Mouse (Mus musculus): ENCODE data around the gene Usp4.

Usp4 gene

DNA sequence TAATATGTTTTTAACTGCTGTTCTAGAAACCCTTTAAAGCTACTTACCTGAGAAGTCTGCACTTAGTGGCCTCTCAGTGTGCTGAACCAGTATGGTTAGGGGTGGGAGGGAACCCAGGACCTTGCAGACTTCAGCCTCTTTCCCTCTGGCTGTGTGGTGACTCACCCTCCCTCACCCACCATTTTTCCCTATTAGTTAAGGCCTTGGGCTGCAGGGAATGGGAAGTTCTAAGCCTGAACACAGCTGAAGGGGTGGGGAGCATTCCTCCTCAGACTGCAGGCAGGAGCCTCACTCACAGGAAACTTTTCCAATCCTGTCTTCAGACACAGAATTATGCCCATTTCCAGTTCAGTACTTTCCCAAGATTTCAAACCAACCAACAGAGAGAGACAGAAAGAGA is 5.9 kb upstream of the Usp4 start:
- CTCF ChIA-PET: interaction anchor here (0.7 kb wide), 1 partner anchor 20 kb away, joined by 3 read pairs; no protein-coding TSS in a partner anchor

DNA sequence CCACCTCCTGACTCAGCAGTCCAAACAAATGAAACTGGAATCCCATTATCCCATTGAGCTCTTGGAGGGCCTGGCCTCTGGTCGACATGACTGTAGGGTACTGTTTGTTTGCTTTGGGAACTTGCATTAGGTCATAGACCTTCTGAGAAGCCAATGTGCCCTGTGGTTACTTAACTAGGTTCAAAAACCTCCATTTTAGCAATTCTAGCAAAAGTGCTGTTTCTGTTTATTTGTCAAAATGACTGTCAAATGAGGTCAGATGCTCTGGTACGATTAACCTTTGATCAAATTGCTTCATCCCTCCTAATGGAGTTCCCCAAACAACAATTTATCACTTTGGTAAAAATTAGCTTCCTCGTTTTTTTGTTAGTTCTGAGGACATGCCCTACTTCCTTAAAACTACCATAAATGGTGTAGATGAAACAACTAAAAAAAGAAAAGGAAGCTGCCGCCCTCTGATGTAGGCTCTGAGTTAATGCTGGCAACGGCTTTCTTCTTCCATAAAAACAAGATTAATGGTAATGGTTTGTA is 5.3 kb upstream of the Usp4 start:
- CTCF ChIA-PET: interaction anchor here (0.6 to 0.8 kb wide), 3 partner anchors 21 to 127 kb away, joined by 3 to 13 read pairs (median 3); no protein-coding TSS in a partner anchor

DNA sequence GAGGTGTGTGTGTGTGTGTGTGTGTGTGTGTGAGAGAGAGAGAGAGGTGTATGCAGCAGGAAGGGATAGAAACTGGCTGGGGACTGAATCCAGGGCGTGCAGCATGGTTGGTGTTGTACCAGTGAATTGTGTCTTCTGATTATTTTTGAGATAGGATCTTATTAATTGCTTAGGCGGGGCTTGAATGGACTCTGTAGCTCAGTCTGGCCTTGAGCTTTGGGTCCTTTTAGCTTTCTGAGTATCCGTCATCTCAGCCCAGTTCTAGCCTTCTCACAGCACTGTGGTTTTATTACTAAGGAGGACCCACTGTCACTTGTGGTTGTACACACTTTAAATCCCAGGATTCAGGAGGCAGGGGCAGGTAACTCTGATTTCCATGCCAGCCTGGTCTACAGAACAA is 4.3 kb upstream of the Usp4 start:
- CTCF ChIA-PET: interaction anchor here (0.8 kb wide), 1 partner anchor 128 kb away, joined by 13 read pairs; no protein-coding TSS in a partner anchor

DNA sequence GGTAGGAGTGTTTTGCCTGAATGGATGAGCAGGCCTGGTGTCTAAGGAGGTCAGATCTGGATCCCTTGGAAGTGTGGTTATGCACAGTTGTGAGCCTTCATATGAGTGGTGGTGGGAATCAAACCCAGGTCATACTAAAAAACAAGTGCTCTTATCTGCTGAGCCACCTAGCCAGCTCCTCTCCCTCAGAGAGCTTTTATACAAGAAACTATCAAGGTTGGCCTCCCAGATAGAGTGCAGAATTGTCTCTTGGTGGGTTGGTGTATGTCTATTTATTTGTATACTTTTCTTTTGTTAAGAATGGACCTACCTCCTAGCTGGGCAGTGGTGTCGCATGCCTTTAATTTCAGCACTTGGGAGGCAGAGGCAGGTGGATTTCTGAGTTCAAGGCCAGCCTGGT is 3.8 kb upstream of the Usp4 start:
- CTCF ChIA-PET: no interaction called here

DNA sequence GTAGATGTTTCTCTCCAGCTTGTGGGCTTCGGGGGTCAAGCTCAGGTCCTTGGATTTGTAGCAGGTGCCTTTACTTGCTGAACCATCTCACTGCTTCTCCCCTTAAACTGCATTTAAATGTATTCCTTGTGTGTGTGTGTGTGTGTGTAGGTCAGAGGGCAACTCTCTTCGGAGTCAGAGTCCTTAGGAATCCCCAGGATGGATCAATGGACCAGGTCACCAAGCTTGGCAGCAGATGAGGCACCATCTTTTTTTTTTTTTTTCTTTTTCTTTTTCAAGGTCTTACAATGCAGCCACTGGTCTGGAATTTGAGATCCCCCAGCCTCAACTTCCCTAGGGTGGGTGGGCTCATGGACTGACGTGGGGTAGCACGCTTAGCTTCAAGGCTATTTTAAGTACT is 3.2 kb upstream of the Usp4 start:
- CTCF ChIA-PET: no interaction called here

DNA sequence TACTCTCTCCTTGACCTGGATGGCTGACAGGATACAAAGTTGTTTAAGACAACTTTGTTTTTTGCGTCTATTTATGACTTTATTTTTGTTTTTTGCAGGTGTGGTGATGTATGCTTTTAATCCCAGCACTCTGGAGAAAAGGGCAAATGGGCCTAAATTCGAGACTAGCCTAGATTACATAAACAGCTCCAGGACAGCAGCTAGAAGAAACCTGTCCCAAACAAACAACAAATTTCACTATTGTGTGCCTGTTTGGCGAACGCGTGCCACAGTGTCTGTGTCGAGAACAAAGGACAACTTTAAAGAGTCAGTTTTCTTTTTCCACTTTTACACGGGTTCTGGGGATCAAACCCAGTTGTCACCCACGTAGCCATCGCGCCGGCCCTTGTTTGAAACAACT is 629 bp upstream of the Usp4 start:
- CTCF ChIA-PET: no interaction called here

DNA sequence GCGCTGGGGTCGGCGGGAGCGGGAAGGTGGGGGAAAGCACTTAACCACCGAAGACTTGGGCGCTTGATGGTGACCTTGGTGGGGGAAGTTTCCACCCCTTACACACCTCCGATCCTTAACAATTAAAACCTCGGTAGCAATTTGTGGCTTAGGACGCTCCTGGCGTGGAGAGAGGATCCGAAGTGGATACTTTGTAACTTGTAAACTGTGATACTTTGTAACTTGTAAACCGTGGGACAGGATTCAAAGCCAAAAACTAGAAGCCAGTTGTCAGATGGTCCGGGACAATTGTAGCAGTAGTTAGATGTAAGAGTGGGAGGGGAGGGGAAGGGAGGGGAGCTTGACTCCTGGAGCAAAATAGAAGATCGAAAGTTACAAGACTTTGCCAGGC is 632 bp downstream of the Usp4 start:
- CTCF ChIA-PET: interaction anchor here (0.7 to 1.1 kb wide), 4 partner anchors 41 to 642 kb away, joined by 3 to 7 read pairs (median 4); no protein-coding TSS in a partner anchor

DNA sequence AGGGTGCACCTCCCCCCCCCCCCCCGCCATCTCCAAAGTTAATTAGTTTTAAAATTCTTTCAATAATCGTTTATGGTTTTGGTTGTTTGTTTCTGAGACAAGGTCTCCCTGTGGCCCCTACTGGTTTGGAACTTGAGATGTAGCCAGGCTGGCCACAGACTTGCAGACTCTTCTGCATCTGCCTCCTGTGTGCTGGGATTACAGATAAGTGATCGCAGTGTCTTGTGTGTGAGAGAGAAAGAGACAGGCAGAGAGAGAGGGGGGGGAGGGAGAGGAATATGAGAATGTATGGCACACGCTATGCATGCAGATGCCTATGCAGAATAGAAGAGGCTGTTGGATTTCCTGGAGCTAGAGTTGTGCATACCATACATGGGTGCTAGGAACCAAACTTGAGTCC is 2.1 kb downstream of the Usp4 start:
- CTCF ChIA-PET: interaction anchor here (0.9 kb wide), 2 partner anchors 12 to 48 kb away, joined by 3 to 14 read pairs; no protein-coding TSS in a partner anchor

DNA sequence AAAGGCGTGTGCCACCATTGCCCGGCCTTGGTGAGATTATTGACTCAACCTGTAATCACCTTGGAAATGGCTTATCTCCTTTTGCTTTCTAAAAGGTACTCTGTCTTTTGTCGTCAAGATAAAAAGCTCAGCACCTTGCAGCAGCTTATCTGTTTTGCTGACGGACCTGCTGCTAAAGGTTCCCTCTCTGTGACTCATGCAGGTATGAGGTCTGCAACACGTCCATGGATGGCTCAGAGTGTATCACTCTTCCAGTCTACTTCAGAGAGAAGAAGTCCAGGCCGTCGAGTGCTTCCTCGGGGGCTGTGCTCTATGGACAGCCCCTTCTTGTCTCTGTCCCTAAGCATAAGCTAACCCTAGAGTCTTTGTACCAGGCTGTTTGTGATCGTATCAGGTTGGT is 30.6 kb downstream of the Usp4 start:
- CTCF ChIA-PET: interaction anchor here (0.6 kb wide), 1 partner anchor 308 kb away, joined by 6 read pairs; no protein-coding TSS in a partner anchor

DNA sequence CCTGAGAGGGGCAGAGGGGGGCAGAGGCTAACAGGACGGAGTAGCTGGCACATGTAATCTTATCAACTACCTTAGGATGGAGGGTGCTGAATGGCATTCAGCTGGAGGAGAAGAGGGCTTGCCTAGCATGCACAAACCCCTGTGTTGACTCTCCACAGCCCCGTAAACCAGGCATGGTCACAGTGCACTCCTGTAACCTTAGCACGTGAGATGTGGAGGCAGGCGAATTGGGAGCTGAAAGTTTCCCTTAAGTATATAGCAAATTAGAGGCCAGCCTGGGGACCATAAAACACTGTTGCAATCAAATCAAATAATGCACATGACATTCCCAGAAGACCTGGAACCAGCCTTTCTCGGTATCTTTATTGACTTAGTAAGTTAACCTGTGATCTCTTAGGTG is 31.1 kb downstream of the Usp4 start:
- CTCF ChIA-PET: interaction anchor here (0.6 kb wide), 1 partner anchor 307 kb away, joined by 6 read pairs; no protein-coding TSS in a partner anchor

DNA sequence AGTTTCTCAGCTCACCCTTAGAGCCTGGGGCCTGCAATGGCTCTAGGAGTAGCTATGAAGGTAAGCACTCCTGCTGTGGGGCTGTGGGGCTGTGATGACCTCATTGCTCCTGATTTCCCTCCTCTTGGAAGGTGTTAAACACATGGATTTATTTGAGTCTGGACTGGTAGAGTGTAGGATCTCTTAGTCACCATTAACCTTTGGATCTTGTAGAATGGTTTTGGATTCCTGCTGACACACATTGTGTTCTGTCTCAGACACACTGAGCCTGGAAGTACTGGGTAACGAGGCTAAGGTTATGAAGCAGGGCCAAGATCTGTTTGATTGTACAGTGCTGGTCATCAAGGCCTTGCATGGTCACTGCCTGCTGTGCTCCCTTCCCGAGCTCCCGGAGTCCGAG is 31.6 kb downstream of the Usp4 start:
- CTCF ChIA-PET: no interaction called here

DNA sequence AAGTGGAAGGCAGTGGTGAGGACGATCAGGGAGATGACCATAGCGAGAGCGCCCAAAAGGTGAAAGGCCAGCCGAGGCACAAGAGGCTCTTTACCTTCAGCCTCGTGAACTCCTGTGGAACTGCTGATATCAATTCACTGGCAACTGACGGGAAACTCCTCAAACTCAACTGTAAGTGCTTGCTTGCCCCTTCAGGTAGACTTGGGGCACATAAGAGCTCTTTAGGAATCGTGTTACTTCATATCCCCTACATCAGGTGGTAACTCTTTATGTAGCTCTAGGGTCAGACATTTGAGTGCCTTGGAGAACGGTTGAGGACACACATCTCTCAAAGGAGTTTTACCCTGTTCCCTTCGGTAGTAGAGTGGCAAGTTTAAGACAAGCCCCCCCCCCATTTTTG is 33.7 kb downstream of the Usp4 start:
- CTCF ChIA-PET: no interaction called here

DNA sequence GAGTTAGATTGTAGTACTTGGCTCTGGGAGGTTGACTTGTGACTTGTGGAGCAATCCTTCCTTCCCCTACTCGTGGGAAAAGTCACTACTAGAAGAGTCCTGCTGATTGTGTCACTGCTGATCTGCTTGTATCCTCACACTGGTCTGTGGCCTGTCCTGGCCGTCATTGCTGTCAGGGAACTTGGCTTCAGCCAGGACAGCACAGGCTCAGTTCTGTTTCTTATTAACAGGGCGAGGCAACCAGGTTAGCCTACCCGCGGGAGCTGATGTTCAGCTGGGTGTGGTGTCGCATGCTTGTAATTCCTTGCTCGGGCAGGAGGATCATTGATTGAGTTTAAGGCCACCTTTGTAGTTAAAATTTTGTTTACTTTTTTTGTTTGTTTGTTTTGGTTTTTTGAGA is 37.4 kb downstream of the Usp4 start:
- CTCF ChIA-PET: no interaction called here

DNA sequence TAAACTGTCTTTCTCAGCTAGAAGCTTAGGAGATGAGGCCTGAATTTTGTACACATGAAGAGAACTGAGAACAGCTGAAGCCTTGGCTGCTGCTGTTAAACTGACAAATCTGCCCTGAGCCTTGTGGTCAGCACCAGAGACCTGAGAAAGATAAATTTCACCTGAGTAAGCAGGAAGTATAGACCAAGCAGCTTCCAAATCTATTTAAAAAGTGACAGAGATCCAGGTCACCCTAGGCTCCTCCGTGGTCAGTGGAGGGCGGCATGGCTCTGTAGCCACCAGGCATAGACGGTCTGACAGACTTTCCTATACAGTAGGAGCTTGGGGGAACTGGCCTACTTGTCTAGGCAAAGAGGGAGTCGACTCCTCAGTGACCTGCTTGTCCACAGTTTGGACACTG is 39.2 kb downstream of the Usp4 start:
- CTCF ChIA-PET: no interaction called here

DNA sequence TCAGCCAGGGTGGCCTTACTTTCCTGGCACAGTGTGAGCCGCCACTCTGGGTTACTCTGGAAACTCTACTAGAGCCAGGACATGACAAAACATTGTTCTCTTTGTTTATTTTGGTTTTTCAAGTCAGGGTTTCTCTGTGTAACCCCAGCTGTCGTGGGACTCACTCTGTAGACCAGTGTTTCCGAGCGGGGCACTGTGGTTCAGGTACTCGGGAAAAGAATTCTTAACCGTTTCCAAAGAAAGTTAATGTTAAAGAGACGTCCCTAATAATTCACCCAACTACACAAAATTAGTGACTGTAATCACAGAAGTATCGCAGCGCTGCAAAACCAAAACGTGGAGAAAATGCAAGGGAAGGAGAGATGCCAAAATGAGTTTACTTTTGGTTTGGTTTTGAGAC is 40.9 kb downstream of the Usp4 start:
- CTCF ChIA-PET: no interaction called here

DNA sequence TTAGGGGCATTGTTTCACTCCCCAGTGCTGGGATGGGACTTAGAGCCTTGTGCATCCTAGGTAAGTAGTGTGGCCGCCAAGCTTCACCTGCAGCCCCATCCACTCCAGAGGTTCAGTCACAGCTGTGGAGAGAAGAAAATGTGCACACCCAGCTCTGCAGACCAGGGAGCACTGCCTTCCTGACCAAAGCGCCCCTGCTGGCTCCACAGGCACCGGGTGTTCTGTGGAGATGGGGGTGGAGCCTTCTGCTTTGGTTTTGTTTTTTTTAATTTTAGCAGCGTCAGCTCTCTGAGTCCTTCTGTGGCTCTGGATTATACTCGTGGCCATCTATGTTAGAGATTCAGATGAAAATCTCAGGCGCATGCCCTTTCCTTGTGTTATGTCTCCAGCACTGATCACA is 41.6 kb downstream of the Usp4 start:
- CTCF ChIA-PET: no interaction called here

DNA sequence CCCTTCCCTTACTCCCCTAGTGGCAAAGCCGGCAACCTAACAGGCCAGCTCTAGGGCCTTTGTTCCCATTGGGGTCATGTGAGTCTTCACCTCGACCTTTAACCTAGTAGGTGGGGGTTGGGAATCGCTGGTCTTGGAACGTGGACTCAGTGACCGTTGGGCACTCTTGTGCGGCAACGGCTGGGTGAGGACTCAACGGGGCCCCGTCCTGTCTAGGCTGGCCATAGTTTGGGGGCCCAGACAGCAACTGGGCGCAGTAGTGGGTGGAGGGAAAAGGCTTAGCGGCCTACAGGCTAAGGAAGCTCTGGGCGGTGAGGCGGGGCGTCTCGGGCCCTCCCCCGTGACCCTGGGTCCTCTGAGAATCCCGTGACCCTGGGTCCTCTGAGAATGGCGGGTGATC is 45.0 kb downstream of the Usp4 start, which contains the start of gene 1700102P08Rik:
Gene 1700102P08Rik (plus strand): TSS at position 130 of the 400 bp plus-strand sequence.
- CTCF ChIA-PET: no interaction called here

DNA sequence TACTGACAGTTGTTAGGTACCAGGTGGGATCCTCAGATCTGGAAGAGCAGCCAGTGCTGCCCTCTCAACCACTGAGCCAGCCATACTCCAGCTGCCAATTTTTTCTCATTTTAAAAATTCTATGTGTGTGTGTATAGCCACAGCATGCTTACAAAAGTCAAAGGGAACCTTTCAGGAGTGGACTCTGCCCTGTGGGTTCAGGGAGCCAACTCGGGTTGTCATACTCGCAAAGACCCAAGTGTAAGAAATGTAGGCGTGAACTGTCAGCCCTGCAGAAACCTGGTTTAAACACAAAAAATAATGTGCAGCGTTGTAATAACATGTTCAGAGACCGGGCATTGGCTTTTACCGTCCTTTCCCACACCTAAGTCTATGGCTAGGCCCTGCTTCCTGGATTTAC is 46.5 kb downstream of the Usp4 start:
- CTCF ChIA-PET: no interaction called here

DNA sequence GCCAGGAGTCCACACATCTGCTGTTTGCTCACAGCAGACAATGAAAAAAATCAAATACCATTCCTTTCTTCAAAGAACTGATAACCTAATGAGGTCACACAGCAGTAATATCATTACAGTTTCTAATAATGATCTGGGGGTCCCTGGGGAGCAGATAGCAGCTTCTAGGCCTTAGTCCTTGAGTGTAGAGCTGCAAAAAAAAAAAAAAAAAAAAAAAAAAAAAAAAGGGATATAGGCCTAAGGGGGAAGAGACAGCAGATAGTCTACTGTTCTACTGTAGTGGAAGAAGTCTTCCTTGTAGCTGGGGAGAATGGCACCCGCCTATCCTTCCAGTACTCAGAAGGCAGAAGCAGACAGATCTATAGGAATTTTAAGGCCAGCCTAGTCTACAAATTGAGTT is 47.8 kb downstream of the Usp4 start:
- CTCF ChIA-PET: no interaction called here

DNA sequence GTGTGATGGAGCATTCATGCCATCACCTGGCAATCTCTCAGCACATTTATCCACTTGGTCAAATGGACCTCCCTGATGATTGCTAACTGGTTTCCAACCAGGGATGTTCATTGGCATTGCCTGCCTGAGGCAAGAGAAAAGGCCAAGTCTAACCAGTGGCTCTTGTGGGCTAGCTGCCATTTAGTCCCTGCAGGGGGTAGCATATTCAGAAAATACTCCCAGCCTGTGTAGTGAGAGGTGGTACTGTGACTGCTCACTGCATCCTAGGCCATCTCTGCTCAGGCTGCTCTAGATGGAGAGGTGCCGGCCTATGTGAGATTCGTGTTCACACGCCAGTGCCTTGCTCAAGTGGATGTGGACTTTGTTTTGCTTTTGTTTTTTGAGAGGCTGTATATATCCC is 50.7 kb downstream of the Usp4 start:
- CTCF ChIA-PET: no interaction called here

DNA sequence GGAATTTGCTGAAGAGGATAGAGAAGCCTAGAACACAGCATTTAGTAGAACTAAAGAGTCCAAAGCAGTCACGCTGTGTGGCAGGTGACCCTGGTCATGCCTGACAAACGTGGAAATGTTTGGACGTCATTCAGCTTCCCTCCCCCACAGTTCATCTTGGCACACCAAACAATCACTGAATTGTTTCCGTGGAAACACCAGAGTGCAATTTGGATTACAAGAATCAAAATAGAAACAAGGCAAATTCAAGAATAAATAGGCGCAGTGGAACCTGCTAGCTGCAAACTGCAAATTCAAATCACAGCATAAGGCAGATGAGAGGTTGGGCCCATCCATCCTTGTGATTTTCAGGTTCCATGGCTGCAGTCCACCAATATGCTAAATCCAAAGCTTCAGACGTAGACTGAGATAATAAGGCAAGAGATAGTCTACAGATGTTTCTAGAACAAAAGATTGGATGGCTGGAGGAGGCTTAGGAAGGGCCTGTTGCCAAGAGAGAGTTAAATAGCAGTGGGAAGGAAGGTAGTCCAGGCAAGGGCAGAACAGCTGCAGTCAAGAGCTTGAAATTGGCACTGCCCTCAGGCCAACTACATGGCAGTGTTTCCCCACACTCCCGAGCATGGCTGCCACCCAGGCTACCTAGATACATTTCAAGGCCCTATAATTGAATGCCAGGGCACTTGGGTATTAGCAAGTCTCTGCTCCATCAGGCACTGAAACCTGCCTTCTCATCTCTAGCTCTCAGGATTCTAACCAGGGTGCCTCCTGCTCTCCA is 53.7 kb downstream of the Usp4 start:
- CTCF ChIA-PET: no interaction called here

DNA sequence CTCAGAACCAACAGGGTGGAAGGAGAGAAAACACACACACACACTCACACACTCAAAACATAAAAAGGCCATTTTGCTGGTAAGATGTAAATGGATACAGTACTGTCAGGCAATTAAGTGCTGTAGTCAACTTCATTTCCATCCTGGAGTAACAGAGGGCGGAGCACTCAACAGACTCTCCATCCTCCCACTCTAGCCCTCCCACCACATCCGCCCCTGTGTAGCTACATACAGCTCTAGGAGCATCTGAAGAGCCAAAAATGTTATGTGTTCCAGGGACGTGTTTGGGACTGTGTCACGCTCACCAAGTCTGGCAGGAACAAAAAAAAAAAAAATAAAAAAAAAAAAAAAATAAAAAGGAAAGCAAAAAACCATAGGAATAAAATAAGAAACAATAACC is 55.4 kb downstream of the Usp4 start:
- CTCF ChIA-PET: interaction anchor here (1.0 kb wide), 1 partner anchor 49 kb away, joined by 6 read pairs; no protein-coding TSS in a partner anchor

DNA sequence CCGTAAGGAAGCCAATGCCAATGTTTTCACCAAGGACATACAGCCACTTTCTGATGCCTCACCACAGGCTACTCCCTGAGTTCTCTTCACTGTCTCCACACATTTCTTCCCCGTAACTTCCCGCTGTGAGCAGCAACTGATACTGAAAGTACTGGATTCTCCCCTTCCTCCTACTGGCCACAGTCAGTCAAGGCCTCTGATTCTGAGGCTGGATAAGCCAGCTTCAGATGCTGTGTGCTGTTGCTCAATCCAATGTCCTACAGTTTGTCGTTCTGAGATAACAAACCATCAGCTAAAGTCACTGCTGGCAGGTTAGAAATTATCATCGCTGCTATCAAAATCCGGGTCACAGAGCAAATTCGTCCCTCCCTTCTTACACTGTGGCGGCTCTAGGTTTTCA is 56.8 kb downstream of the Usp4 start:
- CTCF ChIA-PET: no interaction called here

DNA sequence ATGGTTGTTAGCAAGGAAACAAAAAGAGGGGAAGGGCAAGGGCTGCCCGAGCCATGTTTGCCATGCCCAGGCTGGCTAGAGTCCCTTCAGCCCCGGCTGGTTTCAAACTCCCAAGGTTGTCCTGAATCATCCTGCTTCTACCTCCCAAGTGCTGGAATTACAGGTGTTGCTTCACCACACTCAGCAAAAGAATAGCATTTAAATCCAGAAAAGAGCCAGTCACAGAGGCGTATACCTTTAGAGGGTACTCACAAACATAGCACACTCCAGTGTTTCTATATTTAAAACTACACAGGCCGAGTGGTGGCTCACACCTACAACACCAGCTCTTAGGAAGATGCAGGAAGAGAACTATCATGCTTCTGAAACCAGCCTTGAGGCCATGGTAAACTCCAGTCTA is 61.9 kb downstream of the Usp4 start:
- CTCF ChIA-PET: no interaction called here

All from spleen, embryonic (tissue).